ENCODE assay signal across 8 mouse cellular contexts in the genomic region with DNA sequence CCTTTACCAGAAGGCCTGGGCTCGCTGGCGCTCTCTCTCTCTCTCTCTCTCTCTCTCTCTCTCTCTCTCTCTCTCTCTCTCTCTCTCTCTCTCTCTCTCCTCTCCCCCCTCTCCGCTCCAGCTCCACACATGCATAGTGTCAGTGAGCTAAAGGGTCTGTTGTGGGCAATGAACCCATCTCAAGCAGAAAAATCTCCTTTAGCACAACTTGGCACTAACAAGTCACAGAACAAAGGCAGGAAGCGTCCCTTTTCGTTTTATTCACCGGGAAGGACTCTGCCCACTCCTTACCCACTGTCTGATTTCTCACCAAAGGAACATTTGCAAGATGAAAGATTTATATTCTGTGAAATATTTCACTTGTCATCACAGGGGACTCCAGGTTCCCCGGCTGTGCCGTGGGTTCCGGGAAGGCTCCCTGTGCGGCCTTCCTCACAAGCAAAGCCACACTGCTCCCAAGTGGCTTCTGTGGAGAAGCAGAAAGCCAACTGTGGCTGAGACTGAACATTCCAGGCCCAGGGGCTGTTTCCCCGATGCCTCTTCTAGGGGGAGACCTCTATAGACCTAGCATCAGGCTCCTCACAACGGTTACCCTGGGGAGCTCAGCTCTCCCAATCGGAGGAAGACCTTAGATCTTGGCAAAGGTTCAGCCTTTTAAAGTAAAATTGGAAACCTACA.
A peak's percentile ranks its signal among the peaks of the same experiment; 100 is the strongest.
DNase-seq lines count a peak whose midpoint lies in the region; ATAC-seq and TF ChIP-seq lines count a peak whose summit lies in the region.

No protein-coding gene starts in this region.

- H3K4me2 ChIP-seq in kidney, embryonic 15.5 days: no peak overlapping the region
- H3K4me2 ChIP-seq in lung, embryonic 16.5 days (ENCODE audit: low read depth, low read length): 0 out of 2 replicates have a peak overlapping the region, but pooled peaks have one; percentile 3

- TF ChIP-seq POLR2A in cerebellum, adult 2 months (IDR thresholded peaks at IDR 0.05; ENCODE audit: borderline replicate concordance, insufficient read depth, low read length): no peak
- no peak for TF ChIP-seq POLR2A in brain, embryonic 14.5 days (IDR thresholded peaks at IDR 0.05; ENCODE audit: borderline replicate concordance, extremely low read depth, insufficient read depth, insufficient read length, poor library complexity, severe bottlenecking)
- no peak for TF ChIP-seq POLR2A in thymus, adult 2 months (IDR thresholded peaks at IDR 0.05; ENCODE audit: control insufficient read depth, extremely low read depth, insufficient read depth, low read length, poor library complexity)

- ATAC-seq in kidney, embryonic 15.5 days (replicated peaks; ENCODE audit: low FRiP score): peak; percentile 77; the same call in 1 of the 2 replicates
- ATAC-seq in lung, embryonic 16.5 days (ENCODE audit: low read depth): peak; percentile 91

- H3K27ac ChIP-seq in cerebellum, adult 2 months (ENCODE audit: insufficient read depth, low read length): no peak overlapping the region
- no peak overlapping the region for H3K27ac ChIP-seq in kidney, embryonic 15.5 days
- no peak overlapping the region for H3K27ac ChIP-seq in lung, embryonic 16.5 days (ENCODE audit: low read length)
- H3K27ac ChIP-seq in thymus, adult 2 months (ENCODE audit: control insufficient read depth, insufficient read depth, low read length): no peak overlapping the region

- peak; percentile 4 to 17 for DNase-seq in cerebellum, adult 2 months
- DNase-seq in cerebellum, adult 11 months: no peak
- peak; percentile 55 for DNase-seq in brain, embryonic 14.5 days (ENCODE audit: low read depth)
- peak; percentile 27 for DNase-seq in gastrocnemius, postnatal 10 days
- DNase-seq in right cerebral cortex, postnatal 4 days: peak; percentile 36
- no peak for DNase-seq in thymus, adult 2 months

- no peaks in the 10 kb centered on the region; the same call in 1 of the 2 replicates for H3K27me3 ChIP-seq in cerebellum, adult 2 months (ENCODE audit: control insufficient read depth, insufficient read depth, low read length)
- H3K27me3 ChIP-seq in kidney, embryonic 15.5 days: no peaks in the 10 kb centered on the region
- no peaks in the 10 kb centered on the region for H3K27me3 ChIP-seq in lung, embryonic 16.5 days (ENCODE audit: control insufficient read depth, insufficient read depth, low read depth, low read length)
- H3K27me3 ChIP-seq in thymus, adult 2 months (ENCODE audit: control insufficient read depth, insufficient read depth, low read length): no peaks in the 10 kb centered on the region

- no peak overlapping the region for H3K9ac ChIP-seq in kidney, embryonic 15.5 days
- H3K9ac ChIP-seq in lung, embryonic 16.5 days (ENCODE audit: low read length): no peak overlapping the region

- H3K9me3 ChIP-seq in kidney, embryonic 15.5 days (replicated peaks): no peaks in the 10 kb centered on the region
- H3K9me3 ChIP-seq in lung, embryonic 16.5 days (ENCODE audit: control insufficient read depth, low read length): no peaks in the 10 kb centered on the region

- H3K4me3 ChIP-seq in cerebellum, adult 2 months (replicated peaks; ENCODE audit: insufficient read depth, low read depth, low read length): no peak overlapping the region
- no peak overlapping the region for H3K4me3 ChIP-seq in kidney, embryonic 15.5 days (replicated peaks)
- H3K4me3 ChIP-seq in lung, embryonic 16.5 days (ENCODE audit: low read length): no peak overlapping the region
- H3K4me3 ChIP-seq in thymus, adult 2 months (ENCODE audit: control insufficient read depth, insufficient read depth, low read length): no peak overlapping the region

- no peaks in the 10 kb centered on the region for H3K36me3 ChIP-seq in kidney, embryonic 15.5 days
- H3K36me3 ChIP-seq in lung, embryonic 16.5 days (ENCODE audit: control insufficient read depth, insufficient read depth, low read length): no peaks in the 10 kb centered on the region
- H3K36me3 ChIP-seq in thymus, adult 2 months (ENCODE audit: control insufficient read depth, insufficient read depth, low read length): no peaks in the 10 kb centered on the region

- peak; percentile 34; the same call in 1 of the 2 replicates for TF ChIP-seq CTCF in cerebellum, adult 2 months (IDR thresholded peaks at IDR 0.05; ENCODE audit: borderline replicate concordance, insufficient read depth, low read depth, low read length)
- TF ChIP-seq CTCF in brain, embryonic 14.5 days (IDR thresholded peaks at IDR 0.05; ENCODE audit: borderline replicate concordance, extremely low read depth, insufficient read depth, insufficient read length): peak; percentile 42; the same call in 1 of the 2 replicates
- TF ChIP-seq CTCF in thymus, adult 2 months (IDR thresholded peaks at IDR 0.05; ENCODE audit: borderline replicate concordance, control insufficient read depth, extremely low read depth, insufficient read depth, low read length, poor library complexity): no peak

- WGBS in cerebellum, adult 2 months: 20% methylated on average over 13 of the region's 13 CpGs
- WGBS in kidney, embryonic 15.5 days: 36% methylated on average over 13 of the region's 13 CpGs
- WGBS in lung, embryonic 16.5 days: 30% methylated on average over 13 of the region's 13 CpGs
- WGBS in thymus, adult 2 months: 67% methylated on average over 13 of the region's 13 CpGs

- H3K4me1 ChIP-seq in cerebellum, adult 2 months (ENCODE audit: control insufficient read depth, insufficient read depth, low read length): no peaks in the 10 kb centered on the region
- 0 out of 2 replicates have a peak, but pooled peaks cover 6% of the 10 kb centered on the region for H3K4me1 ChIP-seq in kidney, embryonic 15.5 days
- H3K4me1 ChIP-seq in lung, embryonic 16.5 days (replicated peaks; ENCODE audit: control insufficient read depth, insufficient read depth, low read length): 0 out of 2 replicates have a peak, but pooled peaks cover 4% of the 10 kb centered on the region
- no peaks in the 10 kb centered on the region for H3K4me1 ChIP-seq in thymus, adult 2 months (replicated peaks; ENCODE audit: control insufficient read depth, insufficient read depth, low read length)

Comparison
In these comparisons a context has a peak if more than half of its experiments do, and no peak if none do; other contexts are left out.
1. DNase-seq: peak in cerebellum, adult 2 months (2 of 2), brain, embryonic 14.5 days (single experiment), gastrocnemius, postnatal 10 days (single experiment) and right cerebral cortex, postnatal 4 days (single experiment); none in cerebellum, adult 11 months (single experiment) and thymus, adult 2 months (single experiment).